Mouse (Mus musculus): ENCODE measurements around the gene Lcn11.
"Not testable (repeated sequence)": the region's sequence is repeated elsewhere in the genome, so short reads cannot be mapped to it uniquely, and the experiment has no call there.

The Lcn11 gene

DNA sequence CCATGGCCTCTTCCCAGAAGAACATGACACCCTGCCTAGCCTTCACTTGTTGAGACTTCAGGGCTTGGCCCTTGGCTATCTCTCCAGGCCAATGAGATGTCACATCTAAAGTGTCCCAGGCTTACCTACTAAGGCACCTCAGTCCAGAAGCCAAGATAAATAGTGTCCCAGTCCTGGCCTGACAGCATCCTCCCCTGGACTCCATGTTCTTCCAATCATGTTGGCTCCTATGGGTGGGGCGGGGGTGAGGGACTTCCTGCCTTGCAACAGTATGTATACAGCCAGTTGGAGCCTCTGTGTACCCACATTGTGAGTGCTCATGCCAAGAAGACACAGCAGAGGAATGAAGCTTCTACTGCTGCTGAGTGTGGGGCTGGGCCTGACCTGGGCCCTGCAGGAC, at the start of gene Lcn11:
Gene Lcn11 (plus strand): TSS at position 301 of the 400 bp plus-strand sequence.
- DNase-seq (ENCODE audit: extremely low read depth, low read depth, low spot score): no peak

DNA sequence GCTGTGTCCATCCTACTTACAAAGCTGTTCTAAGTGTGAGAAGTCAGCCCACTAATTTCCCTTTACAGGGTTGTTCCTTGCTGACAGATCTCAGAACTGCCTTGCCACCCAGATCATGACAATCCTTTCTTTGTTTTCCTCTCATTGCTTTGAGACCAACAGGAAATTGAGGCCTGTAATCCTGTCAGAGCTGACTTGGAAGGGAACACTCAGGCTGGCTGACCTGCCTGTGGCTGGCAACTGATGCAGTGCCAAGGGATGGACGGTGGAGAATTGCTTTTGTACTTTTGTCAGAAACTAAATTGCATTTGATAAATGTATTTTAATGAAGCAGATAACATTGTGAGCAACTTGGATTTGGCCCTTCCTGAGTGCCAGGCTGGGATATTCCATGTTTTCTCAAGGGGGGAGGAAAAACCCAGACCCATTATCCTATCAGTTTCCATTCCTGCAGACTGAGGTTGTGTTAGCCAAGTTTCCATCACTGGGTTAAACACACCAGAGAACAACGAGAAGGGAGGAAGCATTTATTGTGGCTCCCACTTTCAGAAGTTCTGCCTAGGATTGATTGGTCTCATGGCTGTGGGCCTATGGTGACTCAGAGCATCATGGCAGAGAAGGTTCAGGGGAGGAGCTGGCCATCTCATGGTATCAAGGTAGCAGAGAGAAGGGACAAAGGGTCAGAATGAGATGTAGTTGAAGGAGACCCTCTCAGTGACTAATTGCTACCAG, 43.5 kb upstream of the Lcn11 start:
- no peak for DNase-seq (ENCODE audit: extremely low read depth, low read depth, low spot score)

DNA sequence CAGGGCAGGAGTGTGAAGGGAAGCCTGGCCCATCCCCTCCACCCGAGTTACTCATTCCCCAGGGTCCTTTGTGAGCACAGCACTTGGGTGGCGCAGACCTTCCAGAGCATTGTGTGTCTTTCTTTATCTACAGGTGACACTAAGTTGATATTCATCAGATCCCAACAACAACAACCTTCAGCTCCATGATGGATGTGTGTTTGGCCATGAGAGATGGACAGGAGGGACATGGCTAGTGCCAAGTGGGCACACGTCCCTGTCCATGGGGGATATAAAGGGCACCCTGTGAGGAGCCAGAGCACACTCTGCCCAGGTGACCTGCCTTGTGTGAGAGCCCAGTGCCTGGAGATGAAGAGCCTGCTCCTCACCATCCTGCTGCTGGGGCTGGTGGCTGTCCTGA, 40.1 kb upstream of the Lcn11 start, which contains the start of gene Obp2b:
Gene Obp2b (plus strand): TSS at position 301 of the 400 bp plus-strand sequence.
- not testable (repeated sequence) for DNase-seq (ENCODE audit: extremely low read depth, low read depth, low spot score)

DNA sequence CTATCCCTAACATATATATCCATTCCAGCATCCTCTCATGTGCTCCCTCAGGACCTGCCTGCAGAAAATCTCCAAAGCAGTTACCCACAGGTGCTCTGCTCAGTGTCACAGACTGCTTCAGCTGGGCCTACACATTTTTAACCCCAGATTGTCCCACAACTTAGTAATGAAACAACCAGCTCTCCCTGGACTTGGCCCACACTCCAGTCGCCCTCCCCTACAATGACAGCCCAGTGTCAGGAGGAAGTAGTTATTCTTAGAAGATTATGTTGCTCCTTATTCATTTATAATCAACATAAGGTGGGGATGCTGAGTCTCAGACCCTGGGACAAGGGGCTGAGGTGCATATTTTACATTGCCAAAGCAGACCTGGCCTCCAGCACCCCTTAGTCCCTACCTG, 35.1 kb upstream of the Lcn11 start:
- no peak for DNase-seq (ENCODE audit: extremely low read depth, low read depth, low spot score)

DNA sequence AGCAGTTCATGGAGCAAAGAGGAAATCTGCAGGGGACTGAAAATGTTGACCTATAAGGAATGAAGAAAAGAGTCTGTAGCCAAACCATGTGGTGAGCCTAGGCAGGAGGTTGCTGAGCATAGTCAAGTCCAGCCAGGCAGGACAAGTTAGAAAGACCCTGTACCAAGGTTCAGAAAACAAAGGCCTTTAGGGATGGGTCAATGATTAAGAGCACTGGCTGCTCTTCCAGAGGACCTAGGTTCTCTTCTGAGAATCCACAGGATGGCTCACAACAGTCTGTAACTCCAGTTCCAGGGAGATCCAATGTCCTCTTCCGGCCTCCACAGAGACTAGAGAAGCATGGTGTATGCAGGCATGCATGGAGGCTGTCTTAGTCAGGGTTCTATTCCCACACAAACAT, 22.6 kb upstream of the Lcn11 start:
- no peak for DNase-seq (ENCODE audit: extremely low read depth, low read depth, low spot score)

DNA sequence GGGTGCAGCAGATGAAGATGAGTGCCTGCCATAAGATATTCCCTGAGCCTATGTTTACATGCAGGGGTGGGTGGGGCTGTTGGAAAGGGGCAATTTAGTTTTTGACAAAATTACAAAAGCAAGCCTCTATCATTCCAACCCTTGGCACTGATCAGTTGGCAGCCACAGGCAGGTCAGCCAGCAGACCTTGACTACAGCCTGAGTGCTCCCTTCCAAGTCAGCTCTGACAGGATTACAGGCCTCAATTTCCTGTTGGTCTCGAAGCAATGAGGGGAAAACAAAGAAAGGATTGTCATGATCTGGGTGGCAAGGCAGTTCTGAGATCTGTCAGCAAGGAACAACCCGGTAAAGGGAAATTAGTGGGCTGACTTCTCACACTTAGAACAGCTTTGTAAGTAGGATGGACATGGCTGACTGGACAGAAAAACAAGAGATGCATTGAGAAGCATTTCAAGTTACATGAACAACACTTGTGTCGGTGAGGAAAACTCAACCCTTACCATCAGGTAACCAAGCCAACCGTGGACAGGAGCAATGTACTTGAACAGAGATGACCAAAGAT, 18.7 kb upstream of the Lcn11 start:
- no peak for DNase-seq (ENCODE audit: extremely low read depth, low read depth, low spot score)

GRCm38 (mm10) chr2:25765269-25765668, 11.5 kb upstream of the Lcn11 start, which contains the start of gene Lcn3:
TSS of gene Lcn3 (plus strand) at chr2:25765569.
- no peak for DNase-seq (ENCODE audit: extremely low read depth, low read depth, low spot score)

DNA sequence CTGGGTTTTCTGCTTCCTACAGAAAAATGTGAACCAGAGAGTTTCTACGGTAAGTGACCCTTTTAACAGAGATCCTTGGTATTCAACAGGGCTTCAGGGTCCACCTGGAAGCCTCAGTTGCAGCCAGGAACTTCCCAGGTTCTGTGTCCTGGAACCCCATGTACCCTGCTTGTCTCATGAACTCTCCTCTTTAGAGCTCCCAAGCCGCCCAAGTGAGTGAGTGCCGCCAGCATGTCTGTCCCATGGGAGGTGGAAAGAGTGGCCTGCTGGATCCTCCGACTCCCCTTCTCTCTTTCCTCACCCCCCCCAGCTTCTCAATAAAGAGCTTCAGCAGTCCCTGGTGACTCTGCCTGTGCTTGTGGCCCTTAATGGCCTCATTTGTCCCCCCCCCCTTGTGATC, 9.1 kb upstream of the Lcn11 start:
- DNase-seq (ENCODE audit: extremely low read depth, low read depth, low spot score): no peak

GRCm38 (mm10) chr2:25773507-25773906, 3.3 kb upstream of the Lcn11 start:
- no peak for DNase-seq (ENCODE audit: extremely low read depth, low read depth, low spot score)

GRCm38 (mm10) chr2:25774640-25775039, 2.2 kb upstream of the Lcn11 start:
- DNase-seq (ENCODE audit: extremely low read depth, low read depth, low spot score): no peak

DNA sequence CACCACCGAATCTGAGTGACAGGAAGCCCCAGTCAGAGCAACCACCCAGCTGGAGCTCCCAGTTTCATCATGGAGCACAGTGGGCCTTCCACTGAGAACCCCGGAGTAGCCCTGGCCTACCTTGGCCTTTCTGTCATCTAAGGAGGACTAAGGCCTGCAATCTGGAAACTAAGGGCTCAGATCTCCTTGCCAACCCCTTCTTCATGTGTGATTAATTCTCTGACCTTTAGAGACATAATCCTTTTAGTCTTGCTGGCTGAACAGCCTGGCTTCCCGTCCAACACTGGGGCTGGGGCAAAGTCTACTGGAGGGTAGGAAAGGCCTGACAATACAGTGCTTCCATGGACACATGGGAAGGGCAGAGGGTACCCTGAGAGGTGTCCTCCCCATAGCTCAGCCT, 826 bp upstream of the Lcn11 start:
- DNase-seq (ENCODE audit: extremely low read depth, low read depth, low spot score): no peak

GRCm38 (mm10) chr2:25779076-25779475, 2.3 kb downstream of the Lcn11 start:
- no peak for DNase-seq (ENCODE audit: extremely low read depth, low read depth, low spot score)

DNA sequence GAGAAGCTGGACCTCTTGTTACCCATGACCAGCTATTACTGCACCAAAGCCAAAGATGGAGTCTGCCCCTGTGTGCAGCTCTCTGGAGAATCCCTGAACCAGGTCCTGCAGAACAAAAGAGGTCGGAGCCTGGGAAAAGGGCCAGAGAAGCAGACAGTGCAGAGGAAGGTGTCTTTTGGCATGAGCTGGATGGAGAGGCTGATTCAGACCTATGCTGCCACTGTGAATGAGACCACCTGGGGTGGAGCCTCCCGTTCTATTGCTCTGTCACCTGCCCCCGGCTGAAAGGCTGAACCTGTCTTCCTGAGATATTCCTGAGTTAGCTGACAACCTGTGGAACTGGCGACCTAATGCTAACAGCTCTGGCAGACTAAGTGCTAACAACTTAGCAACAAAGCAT, 4.1 kb downstream of the Lcn11 start:
- no peak for DNase-seq (ENCODE audit: extremely low read depth, low read depth, low spot score)

DNA sequence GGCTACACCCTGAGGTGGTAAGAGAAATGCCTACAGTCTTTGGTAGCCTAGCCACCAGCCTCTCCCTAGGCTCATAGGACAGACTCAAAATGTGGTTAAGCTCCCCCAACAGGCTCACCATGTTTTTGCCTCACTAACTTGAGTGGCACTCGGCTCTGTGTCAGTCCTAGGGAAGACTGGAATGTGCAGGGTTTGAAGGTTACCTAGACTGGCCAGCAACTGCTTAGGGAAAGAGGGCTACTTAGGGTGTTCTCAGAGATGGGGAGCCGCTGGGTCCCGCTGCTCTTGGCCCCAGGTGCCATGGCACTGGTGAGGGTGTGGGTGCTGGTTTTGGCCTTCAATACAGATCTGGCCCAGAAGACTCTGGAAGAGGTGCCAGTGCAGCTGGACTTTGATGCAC, 5.1 kb downstream of the Lcn11 start, which contains the start of gene Gm13539:
Gene Gm13539 (plus strand): TSS at position 301 of the 400 bp plus-strand sequence.
- no peak for DNase-seq (ENCODE audit: extremely low read depth, low read depth, low spot score)

DNA sequence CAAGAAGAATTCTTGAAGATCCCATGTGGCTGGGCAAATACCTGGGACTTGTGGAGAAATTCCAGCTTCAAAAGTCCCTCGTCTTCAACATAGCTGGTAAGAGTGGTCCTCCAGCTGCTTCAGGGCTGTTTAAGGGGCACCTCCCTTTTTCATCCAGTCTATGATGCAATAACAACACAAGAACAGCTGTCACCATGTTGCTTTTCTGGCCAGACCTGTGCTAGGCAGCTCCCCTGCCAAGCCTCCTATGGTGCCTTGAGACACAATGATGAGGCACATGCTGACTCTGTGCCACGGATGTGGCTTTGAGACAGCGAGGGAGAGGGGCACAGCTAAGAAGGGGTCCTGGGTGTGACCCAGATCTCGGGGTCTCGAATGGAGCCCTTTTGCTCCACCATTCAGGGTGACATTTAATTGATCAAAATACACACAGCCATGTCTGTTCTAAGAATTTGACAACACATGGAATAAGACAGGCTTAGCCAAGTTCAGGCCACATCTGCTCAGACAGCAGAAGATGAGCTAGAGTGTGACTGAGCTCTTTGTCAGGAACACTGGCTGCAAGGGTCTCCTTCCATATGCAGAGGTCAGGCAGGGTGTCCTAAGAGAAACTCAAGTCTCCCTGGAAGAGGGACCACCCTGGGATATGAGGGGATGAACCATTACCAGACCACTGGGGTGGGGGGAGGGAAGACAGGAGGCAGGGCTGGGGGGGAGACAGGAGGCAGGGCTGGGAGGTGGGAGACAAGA, 8.9 kb downstream of the Lcn11 start:
- no peak for DNase-seq (ENCODE audit: extremely low read depth, low read depth, low spot score)

DNA sequence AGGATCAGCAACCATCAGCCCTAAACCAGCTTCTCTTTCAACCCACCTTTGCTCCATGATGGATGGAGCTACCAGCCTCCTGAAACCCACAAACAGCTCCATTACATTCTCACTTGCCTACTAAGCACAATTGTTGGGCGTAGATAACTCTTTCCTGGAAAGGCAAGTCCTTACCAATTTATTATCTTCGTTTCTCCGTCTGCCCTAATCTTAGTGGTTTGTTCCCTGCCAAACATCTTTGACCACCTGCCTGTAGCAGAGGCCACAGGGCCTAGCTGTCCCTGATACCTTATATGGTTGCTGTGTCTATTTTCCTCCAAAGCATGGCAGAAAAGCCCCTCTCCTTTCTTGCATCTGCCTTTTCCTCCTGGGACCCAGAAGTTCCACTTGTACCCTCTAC, 12.3 kb downstream of the Lcn11 start:
- no peak for DNase-seq (ENCODE audit: extremely low read depth, low read depth, low spot score)

DNA sequence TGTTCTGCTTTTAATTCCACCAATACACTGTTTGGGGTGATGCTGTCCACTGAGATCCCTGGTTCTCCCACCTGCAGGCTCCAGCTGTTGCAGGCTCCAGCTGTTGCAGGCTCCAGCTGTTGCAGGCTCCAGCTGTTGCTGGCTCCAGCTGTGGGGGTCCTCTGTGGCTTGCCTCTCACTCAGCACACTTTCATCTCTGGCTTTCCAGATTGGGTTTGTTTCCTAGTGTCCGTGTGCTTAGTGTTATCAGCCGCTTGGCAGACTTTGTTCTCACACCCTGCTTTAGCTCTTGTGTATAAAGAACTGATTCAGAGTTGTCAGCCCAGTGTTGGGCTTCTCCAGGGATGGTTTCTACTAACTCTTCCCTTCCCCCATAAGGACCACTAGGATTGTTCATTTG, 20.8 kb downstream of the Lcn11 start:
- no peak for DNase-seq (ENCODE audit: extremely low read depth, low read depth, low spot score)

- no peak for DNase-seq (ENCODE audit: extremely low read depth, low read depth, low spot score)
Measured at GRCm38 (mm10) chr2:25798065-25798464, 21.2 kb downstream of the Lcn11 start.

DNA sequence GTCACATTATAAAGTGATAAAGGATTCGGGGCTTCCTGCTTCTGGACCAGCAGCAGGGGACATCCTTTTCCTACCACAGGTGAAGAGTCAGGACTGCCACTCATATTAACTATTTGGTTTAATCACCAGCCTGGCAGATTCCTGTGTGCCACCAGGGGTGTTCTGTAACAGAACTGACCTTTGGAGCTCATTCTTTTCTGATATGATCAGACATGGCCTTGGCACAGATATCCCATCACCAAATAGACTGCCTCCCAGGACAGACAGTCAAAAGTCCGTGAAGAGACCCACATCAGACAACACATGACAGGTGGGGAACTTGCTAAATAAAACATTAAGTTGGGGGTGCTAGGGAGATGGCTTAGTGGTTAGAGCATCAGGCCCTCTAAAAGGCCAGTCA, 34.9 kb downstream of the Lcn11 start:
- DNase-seq (ENCODE audit: extremely low read depth, low read depth, low spot score): no peak

DNA sequence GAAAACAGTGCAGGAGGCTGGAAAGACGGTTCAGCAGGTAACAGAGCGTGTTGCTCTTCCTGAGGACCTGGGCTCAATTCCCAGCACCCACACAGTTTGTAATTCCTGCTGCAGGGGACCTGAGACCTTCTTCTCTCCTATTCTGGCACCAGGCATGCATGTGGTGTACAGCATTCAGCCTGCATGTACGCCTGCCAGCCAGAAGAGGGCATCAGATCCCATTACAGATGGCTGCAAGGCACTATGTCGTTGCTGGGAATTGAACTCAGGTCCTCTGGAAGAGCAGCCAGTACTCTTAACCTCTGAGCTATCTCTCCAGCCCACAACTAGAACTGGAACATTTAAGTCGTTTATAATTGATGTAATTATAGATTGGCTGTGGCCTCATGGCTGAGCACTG, 36.5 kb downstream of the Lcn11 start:
- no peak for DNase-seq (ENCODE audit: extremely low read depth, low read depth, low spot score)

GRCm38 (mm10) chr2:25815748-25816147, 38.9 kb downstream of the Lcn11 start, which contains the start of gene Glt6d1:
TSS of gene Glt6d1 (minus strand) at chr2:25815848.
- DNase-seq (ENCODE audit: extremely low read depth, low read depth, low spot score): not testable (repeated sequence)

DNA sequence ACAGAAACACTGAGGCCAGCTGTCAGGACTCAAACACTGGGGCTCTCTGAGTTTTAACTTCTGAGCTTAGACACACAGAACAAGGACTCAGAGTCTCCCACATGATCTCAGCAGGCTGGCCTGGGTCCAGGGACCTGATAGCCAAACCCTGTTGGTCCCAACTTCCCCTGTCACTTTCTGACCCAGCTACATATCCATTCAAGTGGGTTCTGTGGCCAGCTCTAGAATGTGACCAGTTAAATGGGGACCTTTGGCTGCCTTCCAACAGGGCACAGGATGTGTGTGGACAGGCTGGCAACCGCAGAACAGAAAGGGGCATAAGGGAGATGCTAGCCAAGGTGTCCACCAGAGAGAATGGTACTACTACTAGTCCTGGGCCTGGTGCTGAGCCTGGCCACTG, 46.0 kb downstream of the Lcn11 start, which contains the start of gene Lcn9:
Gene Lcn9 (plus strand): TSS at position 348 of the 400 bp plus-strand sequence.
- no peak for DNase-seq (ENCODE audit: extremely low read depth, low read depth, low spot score)

All from fat pad, adult 2 months (tissue).